Mouse (Mus musculus): ENCODE data around the gene Smarca1. TPM values are rescaled to one million over a fixed set of nuclear protein-coding genes. Genes with fewer than 3 reads are reported as not detected.

Smarca1 gene
- polyA plus RNA-seq, 1 experiment, result 7.8 TPM

GRCm38 (mm10) chrX:47764440-47764839, 128.3 kb downstream of the Smarca1 start:
- DNase-seq (ENCODE audit: low read depth), result no peak

GRCm38 (mm10) chrX:47760212-47760611, 132.6 kb downstream of the Smarca1 start:
- DNase-seq (ENCODE audit: low read depth), result no peak

Other genes with a start within 250 kb of the Smarca1 start
- 36.6 and 46.1 TPM in 2 replicates for gene Ocrl, start 19.4 kb upstream of the Smarca1 start, polyA plus RNA-seq (2012; rRNA removed)
- 3.3 and 6.6 TPM in 2 replicates for gene Apln, start 141.9 kb upstream of the Smarca1 start, polyA plus RNA-seq (2012; rRNA removed)
- 1.0 and 1.8 TPM in 2 replicates for gene Xpnpep2, start 215.8 kb upstream of the Smarca1 start, polyA plus RNA-seq (2012; rRNA removed)

Measured in gonadal fat pad, adult 2 months (tissue).